Mouse (Mus musculus) left cerebral cortex, adult 2 months (tissue): ENCODE results near the gene Vmn1r4. TPM values are rescaled to one million over a fixed set of nuclear protein-coding genes. Genes with fewer than 3 reads are reported as not detected.
A peak's percentile ranks its signal among the peaks of the same experiment; 100 is the strongest.

Experiments used
- DNase-seq, 2 experiments: peaks; one replicate each; pipeline ENCODE4 v3.0.0; 2021 to 2022; ENCODE audit warnings: low spot score in 2 of 2, mixed read lengths in 1 of 2; ENCODE audit errors: extremely low spot score in 1 of 2
- H3K27ac ChIP-seq: fragments of 200-600 bp; 2 replicates; pipeline ENCODE4 v1.8.1; 2022
- H3K4me3 ChIP-seq: fragments of 200-600 bp; 2 replicates; pipeline ENCODE4 v1.8.1; 2022
- CTCF ChIP-seq: fragments of 200-600 bp; IDR thresholded peaks from 2 replicates; pipeline ENCODE4 v1.8.1; 2022; ENCODE audit warnings: antibody characterized with exemption, mild to moderate bottlenecking, moderate library complexity
- intact Hi-C: fragments of 180-260 bp; cut with DNase I; formaldehyde crosslinking; loops from one replicate; pipeline ENCODE4 v1.15.1; 2025
- total RNA-seq, 2 experiments: library from RNA; stranded (reverse); gene quantifications; 2 replicates each; pipeline ENCODE4 v1.2.3; 2021

The Vmn1r4 gene
- total RNA-seq, 2 experiments from 2014 or later: 0.16 to 0.27 TPM

DNA sequence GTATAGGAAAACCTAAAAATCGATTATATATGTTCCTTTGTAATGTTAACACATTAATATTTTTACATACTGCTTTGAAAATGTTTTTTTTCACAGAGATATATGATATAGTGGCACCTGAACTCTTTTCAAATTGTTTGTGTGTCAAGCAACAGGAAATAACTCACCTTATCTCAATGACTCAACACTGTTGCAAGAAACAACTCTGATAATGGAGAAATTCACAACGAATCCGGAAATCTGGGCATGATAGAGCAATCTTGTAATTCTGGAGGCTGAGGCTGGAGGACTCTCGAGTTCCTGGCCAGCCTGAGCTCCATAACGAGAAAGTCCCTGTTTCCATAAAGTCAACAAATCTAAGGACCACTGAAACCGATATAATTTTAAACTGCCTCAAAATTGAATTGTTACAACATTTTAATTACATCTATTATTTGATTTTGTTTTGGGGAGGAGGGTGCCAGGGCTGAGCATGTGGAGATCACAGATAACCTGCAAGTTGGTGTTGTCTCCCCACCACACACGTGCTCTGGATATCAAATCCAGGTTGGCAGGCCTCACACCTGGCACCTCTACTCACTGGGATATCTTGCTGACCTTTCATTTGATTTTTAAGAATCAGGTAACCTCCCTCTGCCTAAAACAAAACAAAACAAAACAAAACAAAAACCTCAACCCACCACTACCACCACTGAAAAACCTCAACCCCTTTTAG is 4.3 kb upstream of the Vmn1r4 start:
- no peak overlapping the region for H3K4me3 ChIP-seq
- intact Hi-C loops: loop anchor here (5.0 to 10.0 kb wide), 4 partner anchors 122 to 785 kb away; partner anchors contain the start of genes Kbtbd2 and Lancl2
- no peak for TF ChIP-seq CTCF
- no peak overlapping the region for H3K27ac ChIP-seq
- DNase-seq: no peak

DNA sequence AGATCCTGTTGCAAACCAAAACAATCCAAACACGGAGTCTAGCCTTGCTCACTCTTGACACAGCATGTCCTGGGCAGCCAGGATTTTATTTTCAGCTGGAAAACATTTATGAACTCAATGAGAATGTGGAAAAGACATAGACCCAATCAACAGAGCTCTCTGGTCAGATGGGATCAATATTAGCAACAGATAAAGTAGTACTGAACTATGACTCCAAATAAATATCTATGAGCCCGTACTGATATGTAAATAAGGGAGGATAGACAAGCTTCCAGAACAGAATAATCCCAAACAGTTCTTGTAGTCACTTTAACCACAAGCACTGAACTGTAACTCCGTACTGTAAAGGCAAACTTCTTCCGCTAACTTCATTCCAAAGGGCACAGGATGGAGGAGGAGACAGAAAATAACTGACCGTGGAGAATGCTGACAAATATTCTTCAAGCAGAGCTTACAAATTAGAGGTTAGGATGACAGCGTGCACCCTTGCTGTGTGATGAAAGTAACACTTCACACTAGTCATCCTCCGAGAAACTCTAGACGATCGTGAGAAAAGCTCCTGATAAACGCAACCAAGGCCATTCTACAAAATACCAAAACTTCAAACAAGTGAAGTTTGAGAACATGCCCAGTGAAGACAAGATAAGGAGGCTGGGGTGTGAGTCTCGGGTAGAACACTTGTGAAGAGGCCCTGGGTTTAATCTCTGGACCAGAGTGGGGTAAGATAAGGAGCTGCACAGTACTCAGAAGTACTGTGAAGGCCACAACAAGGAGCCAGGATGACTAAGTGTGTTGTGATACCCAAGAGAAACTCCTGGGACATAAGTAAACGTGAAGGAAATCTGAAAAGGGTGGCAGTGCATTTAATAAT is 3.4 kb upstream of the Vmn1r4 start:
- DNase-seq: no peak
- no peak for TF ChIP-seq CTCF
- intact Hi-C loops: loop anchor here (5.0 to 10.0 kb wide), 4 partner anchors 123 to 784 kb away; partner anchors contain the start of genes Kbtbd2 and Lancl2
- H3K27ac ChIP-seq: no peak overlapping the region
- H3K4me3 ChIP-seq: no peak overlapping the region

DNA sequence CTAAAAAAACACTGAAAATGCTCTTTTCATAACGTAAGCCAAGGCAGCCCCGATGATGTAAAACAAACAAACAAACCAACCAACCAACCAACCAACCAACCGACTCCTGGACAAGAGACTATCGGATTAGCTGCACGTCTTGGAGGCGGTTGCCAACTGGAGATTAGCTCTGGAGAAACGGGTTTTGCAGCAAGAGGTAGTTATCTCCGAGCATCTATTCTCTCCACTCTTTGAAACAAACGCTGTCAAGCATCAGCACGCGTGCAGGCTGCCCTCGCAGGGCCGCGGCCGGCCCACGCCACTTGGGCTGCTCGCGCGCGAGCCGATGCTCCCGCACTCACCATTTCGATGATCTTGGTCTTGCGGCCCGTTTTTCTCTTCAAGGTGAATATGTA is 487 bp upstream of the Vmn1r4 start:
- no peak for DNase-seq
- peak overlapping the region; percentile 98 for H3K27ac ChIP-seq
- no peak for TF ChIP-seq CTCF
- intact Hi-C loops: loop anchor here (5.0 to 10.0 kb wide), 4 partner anchors 126 to 781 kb away; partner anchors contain the start of genes Kbtbd2 and Lancl2
- peak overlapping the region; percentile 97 for H3K4me3 ChIP-seq

DNA sequence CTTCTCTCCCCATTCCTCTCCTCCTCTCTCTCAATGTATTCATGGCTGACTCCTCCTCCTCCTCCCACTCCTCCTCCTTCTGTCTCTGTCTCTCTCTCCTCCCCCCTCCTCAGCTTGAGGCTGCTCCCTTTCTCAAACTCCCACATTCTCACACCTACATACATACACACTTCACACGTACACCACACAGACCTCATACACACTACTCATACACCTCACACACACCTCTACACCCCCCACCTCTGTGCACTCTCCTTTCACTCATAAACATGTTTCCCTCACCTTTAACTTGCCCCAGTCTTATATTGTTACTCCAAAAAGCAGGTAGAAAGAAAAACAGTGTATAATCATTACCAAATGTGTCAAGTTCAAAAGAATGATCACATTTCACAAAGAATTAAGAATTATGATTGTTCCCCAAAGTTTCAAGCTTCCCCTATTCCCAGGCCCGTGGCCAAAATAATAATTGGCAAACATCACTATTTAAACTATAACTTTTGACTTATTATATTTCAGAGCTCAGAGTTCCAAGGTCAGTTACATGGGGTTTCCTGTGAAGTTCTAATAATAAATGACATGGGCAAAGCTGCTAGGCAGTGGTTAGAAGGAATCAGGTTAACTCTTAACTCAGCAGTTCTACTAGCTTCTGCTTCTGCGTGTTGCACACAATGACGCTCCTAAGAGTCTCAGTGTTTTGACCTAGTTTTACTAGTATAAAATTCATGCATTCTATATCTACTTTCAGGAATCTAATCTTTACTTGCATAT is 8.0 kb downstream of the Vmn1r4 start:
- Histone ChIP-seq H3K4me3 (no peak overlapping the region), H3K27ac (no peak overlapping the region)
- DNase-seq: no peak
- intact Hi-C loops: no loop called here
- TF ChIP-seq CTCF: no peak

DNA sequence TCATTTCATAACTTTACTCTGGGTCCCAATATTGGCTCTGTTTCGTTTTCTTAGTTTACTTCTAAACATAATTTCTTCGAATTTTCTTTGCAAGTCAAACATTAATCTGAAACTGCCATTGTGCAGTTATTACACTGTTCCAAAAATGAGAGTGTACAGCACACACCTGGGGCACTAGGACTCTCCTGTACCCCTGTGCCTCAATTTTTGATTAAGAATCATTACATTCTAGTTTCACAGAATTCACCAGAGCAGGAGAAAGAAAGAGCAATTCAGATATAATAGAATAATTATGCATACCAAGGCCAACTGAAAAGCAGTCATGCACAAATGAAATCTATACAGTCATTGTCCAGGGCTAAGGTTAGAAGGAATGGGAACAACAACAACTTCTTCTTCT is 8.6 kb downstream of the Vmn1r4 start:
- Histone ChIP-seq H3K27ac (no peak overlapping the region), H3K4me3 (no peak overlapping the region)
- DNase-seq: no peak
- intact Hi-C loops: no loop called here
- no peak for TF ChIP-seq CTCF

DNA sequence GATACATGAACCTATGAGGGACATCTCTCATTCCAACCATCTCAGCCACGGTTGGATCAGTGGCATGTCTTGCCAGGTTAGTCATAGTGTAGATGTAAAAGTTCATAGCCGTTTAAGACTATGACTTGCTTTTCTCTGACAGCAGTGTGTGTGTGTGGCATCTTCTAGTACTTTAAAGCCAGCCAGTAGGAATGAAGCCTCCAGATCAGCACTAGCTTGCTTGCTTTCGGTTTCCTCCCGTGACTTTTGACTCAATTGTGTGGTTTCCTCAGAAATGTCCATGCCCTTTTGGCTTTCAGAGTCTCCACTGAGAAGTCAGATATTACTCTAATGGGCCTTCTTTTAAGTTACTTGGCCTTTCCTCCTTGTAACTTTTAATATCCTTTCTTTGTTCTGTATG is 10.6 kb downstream of the Vmn1r4 start:
- no peak for DNase-seq
- no peak for TF ChIP-seq CTCF
- intact Hi-C loops: no loop called here

DNA sequence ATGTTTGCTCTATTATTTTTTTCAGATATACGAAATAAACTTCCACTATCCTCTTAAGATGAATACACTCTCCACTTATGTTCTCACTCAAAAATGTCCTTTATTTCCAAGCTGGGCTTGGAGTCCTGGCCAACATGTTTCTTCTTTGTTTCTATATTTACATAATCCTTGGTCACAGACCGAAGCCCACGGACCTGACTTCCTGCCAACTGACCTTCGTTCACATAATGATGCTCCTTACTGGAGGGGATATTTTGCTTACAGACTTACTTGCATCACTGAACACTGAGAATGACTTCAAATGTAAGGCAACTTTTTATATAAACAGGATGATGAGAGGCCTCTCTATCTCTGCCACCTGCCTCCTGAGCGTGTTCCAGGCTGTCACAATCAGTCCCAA is 32.6 kb downstream of the Vmn1r4 start:
- intact Hi-C loops: no loop called here
- TF ChIP-seq CTCF: no peak
- Histone ChIP-seq H3K4me3 (no peak overlapping the region), H3K27ac (no peak overlapping the region)
- no peak for DNase-seq

More for the DNA sequence above, 10.6 kb downstream of the Vmn1r4 start:
- Histone ChIP-seq H3K27ac (no peak overlapping the region), H3K4me3 (no peak overlapping the region)

DNA sequence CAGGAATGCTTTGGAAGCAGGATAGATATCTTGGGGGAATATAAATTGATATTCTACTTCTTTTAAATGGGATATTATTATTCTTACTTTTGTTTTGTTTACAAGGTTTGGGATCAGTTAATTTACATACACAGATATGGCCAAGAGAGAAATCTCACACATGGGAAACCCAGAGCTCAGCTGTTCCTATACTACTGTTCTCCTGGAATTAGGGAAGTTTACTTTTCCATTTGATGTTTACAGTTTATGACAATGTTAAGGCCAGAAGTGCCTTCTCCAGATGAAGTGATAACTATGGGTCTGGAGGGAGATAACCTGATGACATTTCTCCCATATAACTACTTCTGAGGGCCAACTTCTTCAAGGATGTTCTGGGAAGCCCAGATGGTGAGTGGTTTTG is 46.2 kb downstream of the Vmn1r4 start, which contains the start of gene Vmn1r5:
Gene Vmn1r5, plus strand, starts transcription at position 301 of the 400 bp plus-strand sequence.
- intact Hi-C loops: no loop called here
- Histone ChIP-seq H3K4me3 (no peak within 1 kb of the TSS), H3K27ac (no peak within 1 kb of the TSS)
- no peak for TF ChIP-seq CTCF
- DNase-seq: no peak

DNA sequence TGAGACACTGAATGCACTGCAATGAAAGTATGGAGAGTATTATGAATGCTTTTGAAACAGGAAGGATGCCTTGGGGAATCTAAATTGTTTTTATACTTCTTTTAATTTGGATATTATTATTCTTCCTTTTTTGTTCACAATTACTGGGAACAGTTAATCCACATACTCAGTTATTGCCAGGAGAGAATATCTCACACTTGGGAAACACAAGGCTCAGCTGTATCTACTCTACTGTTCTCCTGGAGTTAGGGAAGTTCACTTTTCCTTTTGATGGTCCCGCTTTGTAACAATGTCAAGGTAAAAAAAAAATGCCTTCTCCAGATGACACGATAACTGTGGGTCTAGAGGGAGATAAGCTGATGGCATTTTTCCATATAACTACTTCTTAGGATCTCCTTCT is 73.1 kb downstream of the Vmn1r4 start, which contains the start of gene Vmn1r6:
Gene Vmn1r6, plus strand, starts transcription at position 301 of the 400 bp plus-strand sequence.
- Histone ChIP-seq H3K4me3 (no peak within 1 kb of the TSS), H3K27ac (no peak within 1 kb of the TSS)
- intact Hi-C loops: no loop called here
- no peak for DNase-seq
- TF ChIP-seq CTCF: no peak

Other genes with a start within 250 kb of the Vmn1r4 start
- 10 to 100 TPM; 13.6 to 14.4 TPM for gene Lsm5, start 219.3 kb upstream of the Vmn1r4 start, total RNA-seq
- gene Avl9, start 209.1 kb upstream of the Vmn1r4 start, total RNA-seq: 10 to 100 TPM; 42.6 to 46.4 TPM
- gene Kbtbd2, start 126.2 kb upstream of the Vmn1r4 start, total RNA-seq: 10 to 100 TPM; 58.1 to 66.1 TPM
- 10 to 100 TPM; 25.9 to 26.6 TPM for gene Fkbp9, start 92.0 kb upstream of the Vmn1r4 start, total RNA-seq
- gene Nt5c3, start 83 bp upstream of the Vmn1r4 start, total RNA-seq: 10 to 100 TPM; 56.1 to 56.6 TPM
- not detected for gene Vmn1r5, start 46.3 kb downstream of the Vmn1r4 start, total RNA-seq
- gene Vmn1r6, start 73.2 kb downstream of the Vmn1r4 start, total RNA-seq: not detected
- not detected for gene Vmn1r7, start 101.3 kb downstream of the Vmn1r4 start, total RNA-seq
- gene Vmn1r8, start 108.3 kb downstream of the Vmn1r4 start, total RNA-seq: not detected
- gene Vmn1r9, start 142.8 kb downstream of the Vmn1r4 start, total RNA-seq: not detected
- gene Vmn1r10, start 185.4 kb downstream of the Vmn1r4 start, total RNA-seq: not detected
- gene Vmn1r11, start 209.4 kb downstream of the Vmn1r4 start, total RNA-seq: not detected
- gene Vmn1r12, start 232.9 kb downstream of the Vmn1r4 start, total RNA-seq: not detected